Mouse (Mus musculus) left cerebral cortex, postnatal 10 days (tissue): ENCODE measurements around the gene Hip1r. TPM values are rescaled to one million over a fixed set of nuclear protein-coding genes. Genes with fewer than 3 reads are reported as not detected.
A peak's percentile ranks its signal among the peaks of the same experiment; 100 is the strongest.

ENCODE experiments used
- DNase-seq, 2 experiments: peaks; one replicate each; pipeline ENCODE4 v3.0.0; 2021 to 2022; ENCODE audit warnings: low spot score in 2 of 2, mixed read lengths in 1 of 2; ENCODE audit errors: extremely low spot score in 1 of 2
- intact Hi-C: fragments of 180-260 bp; cut with DNase I; formaldehyde crosslinking; loops from one replicate; pipeline ENCODE4 v1.15.1; 2025
- total RNA-seq, 2 experiments: library from RNA; stranded (reverse); gene quantifications; 2 replicates each; pipeline ENCODE4 v1.2.3; 2021

Hip1r gene
- 10 to 100 TPM; 82.4 to 93.4 TPM for total RNA-seq

DNA sequence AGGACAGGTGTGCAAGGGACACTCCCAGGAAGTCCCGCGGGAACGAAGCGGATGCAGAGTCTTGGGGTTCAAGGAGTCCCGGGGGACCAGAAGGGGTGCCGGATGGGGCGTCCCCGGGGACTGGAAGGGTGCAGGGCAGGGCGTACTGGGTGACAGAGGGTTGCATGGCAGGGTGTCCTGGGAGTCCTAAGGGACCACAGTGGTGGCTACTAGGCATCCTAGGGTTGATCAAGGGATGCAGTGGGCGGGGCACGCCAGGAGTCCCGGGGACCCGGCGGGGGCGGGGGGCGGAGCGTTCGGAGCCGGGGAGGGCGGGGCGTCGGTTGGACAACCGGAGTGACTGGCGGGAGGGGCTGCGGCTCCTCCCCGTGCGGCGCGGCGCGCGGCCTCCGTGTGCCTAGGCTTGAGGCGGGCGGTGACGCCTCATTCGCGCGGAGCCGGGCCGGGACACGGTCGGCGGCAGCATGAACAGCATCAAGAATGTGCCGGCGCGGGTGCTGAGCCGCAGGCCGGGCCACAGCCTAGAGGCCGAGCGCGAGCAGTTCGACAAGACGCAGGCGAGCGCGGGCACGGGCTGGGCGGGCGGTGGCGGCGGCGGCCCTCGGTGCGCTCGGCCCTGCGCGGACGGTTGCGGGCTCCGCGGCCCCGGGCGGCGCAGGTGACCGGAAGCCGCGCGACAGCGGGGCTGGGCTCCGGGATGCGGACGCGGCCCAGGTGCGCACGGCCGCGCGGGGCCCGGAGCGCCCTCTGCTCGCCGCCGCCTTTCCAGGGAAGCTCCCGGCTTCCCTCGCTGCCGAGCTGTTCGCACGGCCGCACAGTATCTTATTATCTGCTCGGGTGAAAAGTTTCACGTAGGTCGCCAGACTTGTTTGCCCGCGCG is at the start of gene Hip1r:
TSS of gene Hip1r (plus strand) at position 330 of the 880 bp plus-strand sequence.
- intact Hi-C loops, result no loop called here
- peak; percentile 42 to 89 for DNase-seq

DNA sequence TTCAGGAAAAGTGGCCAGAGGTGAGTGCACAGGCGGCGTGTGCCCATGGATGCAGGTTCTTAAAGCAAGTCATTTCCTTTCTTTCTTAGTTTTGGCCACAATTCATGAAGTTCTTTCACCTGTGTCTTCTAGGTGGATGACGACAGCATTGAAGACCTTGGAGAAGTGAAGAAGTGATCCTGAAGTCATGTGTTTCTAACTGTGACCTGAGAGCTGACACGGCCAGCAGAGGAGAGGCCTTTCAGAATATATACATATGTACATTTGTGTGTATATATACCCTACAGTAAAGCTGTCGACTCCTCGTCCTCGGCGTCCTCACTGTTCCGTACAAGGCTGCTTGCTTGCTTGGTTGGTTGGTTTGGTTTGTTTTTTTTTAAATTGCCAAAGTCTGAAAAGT is 46.3 kb upstream of the Hip1r start, which contains the start of gene Gm43518:
TSS of gene Gm43518 (plus strand) at position 301 of the 400 bp plus-strand sequence.
- intact Hi-C loops, result no loop called here
- no peak for DNase-seq

DNA sequence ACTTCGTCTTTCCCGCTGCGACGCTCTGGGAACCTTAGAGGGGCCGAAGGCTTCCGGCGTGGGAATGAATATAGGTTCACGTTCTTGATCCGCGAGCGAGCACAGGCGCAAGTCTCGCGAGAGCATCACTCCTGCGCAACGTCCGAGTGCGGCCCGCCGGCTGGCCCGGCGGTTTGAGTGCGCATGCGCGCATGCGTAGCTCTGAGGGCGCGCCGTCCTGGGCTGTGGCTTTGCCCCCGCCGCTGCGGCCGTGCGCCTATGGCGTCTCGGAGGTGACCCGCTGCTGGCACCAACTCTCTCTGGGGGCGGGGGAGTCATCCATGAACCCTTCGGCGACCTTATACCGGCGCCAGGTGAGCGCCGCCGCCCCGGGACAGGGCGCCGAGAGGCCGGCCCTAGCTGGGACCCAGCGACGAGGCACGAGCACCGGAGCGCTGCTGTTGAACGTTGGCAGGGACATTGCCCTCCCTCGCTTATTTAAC is 42.9 kb upstream of the Hip1r start, which contains the start of gene Ccdc62:
TSS of gene Ccdc62 (plus strand) at position 172 of the 482 bp plus-strand sequence.
- peak; percentile 88 to 97 for DNase-seq
- intact Hi-C loops, result no loop called here

DNA sequence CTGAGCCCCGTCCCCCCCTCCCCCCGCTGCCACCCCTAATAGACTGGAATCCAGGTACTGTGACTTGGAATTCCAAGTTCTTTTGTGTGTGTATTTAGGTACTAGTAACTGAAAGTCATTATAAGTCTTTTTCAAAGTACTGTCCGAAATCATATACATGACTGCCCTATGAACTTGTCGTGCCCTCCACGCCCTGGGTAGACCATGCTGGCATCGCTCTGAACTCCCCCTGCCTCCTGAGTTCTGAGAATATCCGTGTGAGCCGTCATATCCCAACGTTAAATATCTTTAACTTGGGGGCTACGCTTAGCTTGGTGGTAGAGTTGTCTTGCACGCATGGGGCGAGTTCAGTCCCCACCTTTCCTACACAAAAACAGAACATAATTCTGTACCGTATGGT is 42.3 kb upstream of the Hip1r start:
- intact Hi-C loops, result no loop called here
- no peak for DNase-seq

DNA sequence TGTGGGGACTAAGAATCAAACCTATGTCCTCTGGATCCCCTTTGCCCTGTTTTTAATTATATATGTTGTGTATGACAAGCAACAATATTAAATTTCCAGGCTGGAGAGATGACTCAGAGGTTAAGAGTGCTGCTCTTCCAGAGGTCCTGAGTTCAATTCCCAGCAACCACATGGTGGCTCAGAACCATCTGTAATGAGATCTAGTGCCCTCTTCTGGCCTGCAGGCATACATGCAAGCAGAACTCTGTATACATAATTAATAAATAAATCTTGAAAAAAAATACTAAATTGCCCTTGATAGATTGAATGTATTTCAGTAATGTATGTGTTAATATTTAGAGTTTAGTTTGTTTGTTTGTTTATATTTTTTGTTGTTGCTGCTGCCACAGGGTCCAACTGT is 40.5 kb upstream of the Hip1r start:
- no peak for DNase-seq
- intact Hi-C loops, result no loop called here

DNA sequence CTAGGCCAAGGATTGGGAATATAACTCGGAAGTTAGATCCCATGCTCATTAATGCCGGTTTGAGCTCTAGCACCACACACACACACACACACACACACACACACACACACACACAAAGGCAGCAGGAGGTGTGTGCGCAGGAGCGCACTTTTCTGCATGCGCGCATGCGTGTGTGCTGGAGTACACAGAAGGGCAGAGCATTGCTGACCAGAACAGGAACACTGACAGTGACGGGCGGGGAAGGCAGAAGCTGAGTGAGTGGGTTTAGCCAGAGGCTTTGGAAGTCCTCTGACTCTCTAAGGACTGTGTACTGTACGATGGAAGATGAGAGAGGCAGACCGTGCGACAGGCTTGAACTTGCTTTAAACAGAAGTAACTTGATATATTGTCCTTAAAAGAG is 39.9 kb upstream of the Hip1r start:
- intact Hi-C loops, result no loop called here
- DNase-seq, result no peak

- intact Hi-C loops, result no loop called here
- DNase-seq, result no peak
Measured at GRCm38 (mm10) chr5:123933957-123934591, 39.4 kb upstream of the Hip1r start.

DNA sequence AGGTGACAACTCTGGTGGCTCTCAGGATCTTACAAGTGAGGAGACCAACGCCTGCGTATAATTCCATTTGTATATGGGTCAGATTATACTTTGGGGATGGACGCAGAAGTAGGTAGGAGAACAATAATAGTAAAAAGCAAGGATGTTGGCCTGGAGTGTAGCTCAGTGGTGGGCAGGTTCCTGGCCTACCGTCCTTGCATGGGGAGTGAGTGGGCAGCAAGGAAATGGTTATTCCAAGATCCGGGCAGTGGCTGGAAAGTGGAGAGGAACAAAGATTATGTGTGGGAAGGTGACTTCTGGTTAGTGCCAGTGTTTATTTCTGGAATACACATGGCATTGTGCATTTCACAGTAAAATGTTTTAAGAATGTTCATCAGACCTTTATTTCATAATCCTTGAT is 37.5 kb upstream of the Hip1r start:
- no peak for DNase-seq
- intact Hi-C loops, result no loop called here

- intact Hi-C loops, result no loop called here
Measured at GRCm38 (mm10) chr5:123938479-123938878, 34.9 kb upstream of the Hip1r start.

DNA sequence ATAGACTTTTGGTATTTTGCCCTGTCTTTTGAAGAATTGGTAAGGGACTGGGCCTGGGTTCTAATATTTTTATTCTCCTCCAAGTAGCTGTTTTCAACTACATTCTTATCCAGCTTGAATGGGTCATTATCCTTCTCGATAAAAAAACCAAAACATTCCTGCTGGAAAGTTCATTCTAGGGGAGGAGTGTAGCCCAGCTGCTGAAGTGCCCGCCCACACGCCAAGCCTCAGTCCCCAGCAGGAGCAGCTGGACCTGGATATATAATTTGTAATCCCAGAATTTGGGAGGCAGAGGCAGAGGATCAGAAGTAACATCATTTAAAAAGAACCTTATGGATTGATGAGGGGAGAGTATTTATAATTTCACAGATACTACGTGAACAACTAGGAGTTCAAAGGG is 26.9 kb upstream of the Hip1r start:
- no peak for DNase-seq
- intact Hi-C loops, result loop anchor here (5.0 kb wide), 1 partner anchor 146 kb away; no protein-coding TSS in a partner anchor

More at GRCm38 (mm10) chr5:123938479-123938878, 34.9 kb upstream of the Hip1r start:
- DNase-seq, result no peak

DNA sequence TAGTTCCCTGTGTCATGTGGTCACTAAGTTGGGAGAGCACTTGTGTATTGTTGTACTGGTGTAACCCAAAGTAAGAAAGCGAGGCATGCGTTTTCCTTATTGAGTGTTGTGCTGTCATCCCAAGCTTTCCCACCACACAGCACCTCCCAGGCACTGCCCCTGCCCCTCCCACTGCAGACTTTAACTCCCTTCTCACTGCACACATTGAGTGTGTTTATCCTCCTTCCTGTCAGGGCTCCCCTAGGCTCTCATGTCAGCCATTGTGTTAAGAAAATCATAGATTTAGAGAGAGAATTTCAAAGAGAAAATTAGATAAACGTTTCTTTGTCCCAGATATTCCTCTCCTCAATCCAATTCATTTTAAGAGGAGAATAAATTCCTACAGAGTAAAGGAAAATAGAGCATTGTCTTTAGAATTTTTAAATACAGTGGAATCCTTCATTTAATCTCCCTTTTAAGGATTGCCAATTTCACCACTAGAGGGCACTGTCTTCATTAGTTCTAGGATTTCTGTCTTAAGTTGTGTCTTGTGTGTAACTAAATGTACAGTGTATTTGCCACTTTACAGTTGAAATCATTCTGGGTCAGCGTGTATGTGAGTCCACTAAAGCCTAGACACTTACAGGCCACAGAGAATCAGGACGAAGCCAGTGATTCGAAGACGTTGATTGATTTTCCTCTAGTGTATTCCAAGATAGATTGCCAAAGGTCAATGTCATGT is 26.2 kb upstream of the Hip1r start:
- intact Hi-C loops, result loop anchor here (1.0 to 5.0 kb wide), 2 partner anchors 46 to 145 kb away; no protein-coding TSS in a partner anchor
- peak in 1 of 2 experiments; percentile 55 for DNase-seq

GRCm38 (mm10) chr5:123952365-123953045 is 20.9 kb upstream of the Hip1r start:
- intact Hi-C loops, result no loop called here

GRCm38 (mm10) chr5:123957213-123957612 is 16.2 kb upstream of the Hip1r start:
- DNase-seq, result no peak
- intact Hi-C loops, result no loop called here

More at GRCm38 (mm10) chr5:123952365-123953045, 20.9 kb upstream of the Hip1r start:
- DNase-seq, result no peak

DNA sequence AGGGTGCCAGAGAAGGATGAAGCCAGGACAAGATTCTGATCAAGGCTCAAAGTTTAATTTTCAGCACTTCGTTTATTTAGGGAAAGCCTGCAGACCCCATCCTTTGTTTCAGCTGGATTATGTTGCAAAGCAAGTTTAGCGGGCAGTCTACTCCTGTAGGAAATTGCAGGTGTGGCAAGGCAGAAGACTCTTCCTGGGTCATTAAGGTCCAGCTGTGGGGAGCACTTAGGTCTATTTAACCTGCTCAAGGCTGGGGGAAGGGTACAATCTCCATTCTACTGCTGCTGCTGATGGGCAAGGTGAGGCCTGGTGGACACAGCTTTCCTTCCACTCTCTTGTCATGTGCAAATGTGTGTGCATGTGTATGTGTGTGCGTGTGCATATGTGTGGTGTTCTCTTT is 14.4 kb upstream of the Hip1r start:
- intact Hi-C loops, result no loop called here
- no peak for DNase-seq

- no peak for DNase-seq
- intact Hi-C loops, result no loop called here
Measured at GRCm38 (mm10) chr5:123960129-123960528, 13.3 kb upstream of the Hip1r start.

GRCm38 (mm10) chr5:123961046-123961445 is 12.4 kb upstream of the Hip1r start:
- intact Hi-C loops, result no loop called here
- DNase-seq, result no peak

DNA sequence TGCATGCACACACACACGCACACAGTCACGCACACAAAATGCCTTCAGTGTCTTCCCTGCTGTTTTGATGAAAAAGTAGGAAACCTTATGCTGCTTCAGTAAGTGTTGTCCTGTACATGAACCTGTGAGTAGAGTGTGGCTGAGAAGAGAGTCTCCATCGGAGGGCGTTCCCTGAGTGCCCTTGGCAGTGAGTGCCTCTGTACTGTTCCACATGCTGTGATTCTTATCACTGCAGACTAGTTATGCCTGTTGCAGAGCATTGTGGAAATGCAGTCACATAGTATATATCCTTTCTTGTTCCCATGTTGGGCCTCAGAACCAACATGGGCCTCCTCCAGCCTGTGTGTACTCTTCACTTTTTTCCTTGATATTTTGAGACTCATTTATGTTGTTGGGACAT is 9.2 kb upstream of the Hip1r start:
- intact Hi-C loops, result no loop called here
- DNase-seq, result no peak

GRCm38 (mm10) chr5:123966759-123967158 is 6.7 kb upstream of the Hip1r start:
- DNase-seq, result no peak
- intact Hi-C loops, result no loop called here

DNA sequence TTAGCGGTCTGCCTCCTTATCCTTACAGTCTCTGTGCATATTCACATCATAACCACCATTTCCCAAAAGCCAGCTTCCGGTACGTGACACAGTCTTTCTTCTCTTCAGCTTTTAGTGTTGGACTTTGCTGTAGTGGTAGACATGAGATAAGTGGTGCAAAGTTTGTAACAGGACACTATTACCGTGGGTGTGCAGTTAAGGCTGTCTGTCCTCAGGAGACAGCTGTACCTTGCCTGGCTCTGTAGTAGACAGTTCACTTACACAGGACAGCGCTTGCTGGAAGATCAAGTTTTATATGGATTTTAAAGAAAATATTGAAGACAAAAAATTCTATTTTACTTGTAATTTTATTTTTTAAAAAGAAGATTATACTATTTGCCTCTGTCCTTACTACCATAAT is 5.0 kb upstream of the Hip1r start:
- no peak for DNase-seq
- intact Hi-C loops, result no loop called here
